Mouse (Mus musculus) CH12.LX (cell line): ENCODE results near the gene Mrtfa.

ENCODE experiments used
- CHD2 ChIP-seq: IDR thresholded peaks from 2 replicates; pipeline ENCODE4 v1.6.1; 2011; ENCODE audit warnings: low read length, improper control_type of control experiment
- CTCF ChIP-seq, 2 experiments: IDR thresholded peaks in 1 of 2; conservative IDR thresholded peaks in 1 of 2; 2 replicates each; pipeline ENCODE4 v1.5.1; 2011 to 2012; ENCODE audit warnings: low read depth in 2 of 2, low read length in 2 of 2, improper control_type of control experiment in 1 of 2, inconsistent platforms in 1 of 2, mild to moderate bottlenecking in 1 of 2, moderate library complexity in 1 of 2
- ELF1 ChIP-seq: IDR thresholded peaks from 2 replicates; pipeline ENCODE4 v1.6.1; 2014; ENCODE audit warnings: low read depth, mild to moderate bottlenecking, inconsistent platforms, low read length, improper control_type of control experiment
- EP300 ChIP-seq: IDR thresholded peaks from 2 replicates; pipeline ENCODE4 v1.6.1; 2011; ENCODE audit warnings: low read length, improper control_type of control experiment
- JUND ChIP-seq: conservative IDR thresholded peaks from 2 replicates; pipeline ENCODE4 v1.6.1; 2011; ENCODE audit warnings: low read depth, low read length, improper control_type of control experiment
- PAX5 ChIP-seq: IDR thresholded peaks from 2 replicates; pipeline ENCODE4 v1.6.1; 2012; ENCODE audit warnings: low read length, inconsistent platforms, mixed read lengths
- TBP ChIP-seq: conservative IDR thresholded peaks from 2 replicates; pipeline ENCODE4 v1.6.1; 2011; ENCODE audit warnings: low read depth, low read length, improper control_type of control experiment
- TCF12 ChIP-seq: IDR thresholded peaks from 2 replicates; pipeline ENCODE4 v1.6.1; 2014; ENCODE audit warnings: low read depth, mild to moderate bottlenecking, inconsistent platforms, low read length, improper control_type of control experiment
- ZMIZ1 ChIP-seq: IDR thresholded peaks from 2 replicates; pipeline ENCODE4 v1.6.1; 2012; ENCODE audit warnings: low read depth, mild to moderate bottlenecking, inconsistent platforms, low read length, improper control_type of control experiment

- TF ChIP-seq PAX5 (no peak), CTCF (conservative IDR thresholded peaks at IDR 0.05 in 1 of 2, IDR thresholded peaks at IDR 0.05 in 1 of 2; ENCODE audit: low read depth in 2 of 2, low read length in 2 of 2) (no peak), EP300 (peak; percentile 45; the same call in 1 of the 2 replicates), CHD2 (0 out of 2 replicates have a peak, but pooled peaks have one; percentile 27), JUND (no peak), ZMIZ1 (no peak), TBP (no peak), ELF1 (peak; percentile 47; the same call in 1 of the 2 replicates), TCF12 (peak; percentile 20; the same call in 1 of the 2 replicates)
Observed at GRCm38 (mm10) chr15:81181233-81181632, 9.3 kb downstream of the Mrtfa start.
